Mouse (Mus musculus) midbrain, embryonic 16.5 days (tissue): ENCODE results near the gene Jagn1. TPM values are rescaled to one million over a fixed set of nuclear protein-coding genes. Genes with fewer than 3 reads are reported as not detected.

Experiments
- ATAC-seq: fragments of 200-750 bp; cut with Nextera tagmentation; 2 replicates; pipeline ENCODE4 v1.8.0; 2017; ENCODE audit warnings: moderate TSS enrichment
- H3K27ac ChIP-seq: fragments of 300-500 bp; sonication (generic); 2 replicates; pipeline ENCODE4 v1.5.1; 2014; ENCODE audit warnings: mild to moderate bottlenecking, low read length, mixed read lengths
- H3K27me3 ChIP-seq: fragments of 300-500 bp; sonication (generic); 2 replicates; pipeline ENCODE4 v1.6.1; 2014; ENCODE audit warnings: low read depth, low read length, mixed read lengths; ENCODE audit not compliant: control insufficient read depth, insufficient read depth
- H3K36me3 ChIP-seq: fragments of 300-500 bp; sonication (generic); 2 replicates; pipeline ENCODE4 v1.6.1; 2014; ENCODE audit warnings: mild to moderate bottlenecking, low read length, moderate library complexity, mixed read lengths; ENCODE audit not compliant: control insufficient read depth, insufficient read depth
- H3K4me1 ChIP-seq: fragments of 300-500 bp; sonication (generic); 2 replicates; pipeline ENCODE4 v1.6.1; 2014; ENCODE audit warnings: mild to moderate bottlenecking, low read length, mixed read lengths; ENCODE audit not compliant: control insufficient read depth, insufficient read depth
- H3K4me2 ChIP-seq: fragments of 300-500 bp; sonication (generic); 2 replicates; pipeline ENCODE4 v1.6.1; 2014; ENCODE audit warnings: mild to moderate bottlenecking, low read length, mixed read lengths
- H3K4me3 ChIP-seq: fragments of 300-500 bp; sonication (generic); 2 replicates; pipeline ENCODE4 v1.5.1; 2014; ENCODE audit warnings: low read depth, mild to moderate bottlenecking, low read length, moderate library complexity, mixed read lengths
- H3K9ac ChIP-seq: fragments of 300-500 bp; sonication (generic); 2 replicates; pipeline ENCODE4 v1.6.1; 2014; ENCODE audit warnings: low read depth, low read length, mixed read lengths
- H3K9me3 ChIP-seq: fragments of 300-500 bp; sonication (generic); replicated peaks from 2 replicates; pipeline ENCODE4 v1.6.1; 2014; ENCODE audit warnings: mild to moderate bottlenecking, low read length, mixed read lengths; ENCODE audit not compliant: control insufficient read depth, poor library complexity, severe bottlenecking
- WGBS: fragments of 180-500 bp; shearing (Covaris S2); extraction: QIAGEN DNeasy Blood & Tissue Kit; methylation state at CpG from one replicate; pipeline ENCODE4 v1.1.7; 2014; 5-methylcytosine and 5-hydroxymethylcytosine counted together
- microRNA-seq: library from miRNA; unstranded; fragments of <30 nt; microRNA quantifications from one replicate; pipeline ENCODE4, GENCODE M21; 2017
- polyA plus RNA-seq: library from polyadenylated mRNA; unstranded; fragments of >200 nt; fragmentation: Nextera tagmentation; extraction: Ambion mirVana; gene quantifications from 2 replicates; pipeline ENCODE4 v1.2.1, GENCODE M21; 2015

Jagn1 gene
- polyA plus RNA-seq, 1 experiment from 2014 or later, result 96.5 TPM

GRCm38 (mm10) chr6:113489410-113489809 is 47.0 kb downstream of the Jagn1 start:
- peaks cover 12% of the 10 kb centered on the region for H3K4me1 ChIP-seq
- ATAC-seq, result no peak
- no peaks in the 10 kb centered on the region for H3K9me3 ChIP-seq
- 96% methylated on average over 14 of the region's 14 CpGs for WGBS
- H3K27ac ChIP-seq, result no peak overlapping the region
- no peak overlapping the region for H3K4me3 ChIP-seq
- no peaks in the 10 kb centered on the region for H3K27me3 ChIP-seq
- H3K9ac ChIP-seq, result no peak overlapping the region
- peaks cover 30% of the 10 kb centered on the region for H3K36me3 ChIP-seq
- H3K4me2 ChIP-seq, result no peak overlapping the region

DNA sequence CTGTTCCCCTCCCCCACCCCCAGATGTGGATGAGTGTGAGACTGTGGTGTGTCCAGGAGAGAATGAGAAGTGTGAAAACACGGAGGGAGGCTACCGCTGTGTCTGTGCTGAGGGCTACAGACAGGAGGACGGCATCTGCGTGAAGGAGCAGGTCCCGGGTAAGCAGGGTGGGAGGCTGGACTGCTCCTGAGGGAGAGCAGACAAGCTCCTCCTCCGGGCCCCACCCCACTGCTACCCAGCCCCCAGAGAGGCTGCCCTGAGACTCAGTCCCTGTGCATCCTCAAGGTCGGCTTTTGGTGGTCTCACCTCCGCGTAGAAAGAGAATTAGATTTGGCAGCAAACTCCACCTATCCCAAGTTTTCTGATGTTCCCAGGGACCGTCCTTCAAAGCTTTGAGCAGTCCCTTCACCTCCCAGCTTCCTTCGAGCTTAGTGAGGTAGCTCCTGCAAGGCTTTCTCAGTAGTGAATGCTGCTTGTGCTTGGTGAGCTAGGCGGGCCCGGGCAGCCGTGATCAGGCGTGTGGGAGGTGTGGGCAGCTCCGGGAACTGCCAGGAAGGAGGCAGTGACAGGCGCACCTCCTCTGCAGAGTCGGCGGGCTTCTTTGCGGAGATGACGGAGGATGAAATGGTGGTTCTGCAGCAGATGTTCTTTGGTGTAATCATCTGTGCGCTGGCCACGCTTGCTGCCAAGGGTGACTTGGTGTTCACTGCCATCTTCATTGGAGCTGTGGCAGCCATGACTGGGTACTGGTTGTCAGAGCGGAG is 49.9 kb downstream of the Jagn1 start:
- H3K36me3 ChIP-seq, result peaks cover 33% of the 10 kb centered on the region
- no peak for ATAC-seq

GRCm38 (mm10) chr6:113494258-113494788 is 52.0 kb downstream of the Jagn1 start:
- Histone ChIP-seq H3K4me2 (peak overlapping the region; percentile 52), H3K36me3 (peaks cover 28% of the 10 kb centered on the region), H3K27me3 (no peaks in the 10 kb centered on the region; the same call in 1 of the 2 replicates), H3K9ac (peak overlapping the region; percentile 31; the same call in 1 of the 2 replicates), H3K9me3 (no peaks in the 10 kb centered on the region), H3K4me3 (peak overlapping the region; percentile 32), H3K4me1 (peaks cover 6% of the 10 kb centered on the region; the same call in 1 of the 2 replicates), H3K27ac (peak overlapping the region; percentile 53; the same call in 1 of the 2 replicates)
- 2% methylated on average over 54 of the region's 54 CpGs for WGBS
- ATAC-seq, result peak; percentile 70

More for the DNA sequence above, 49.9 kb downstream of the Jagn1 start:
- no peak overlapping the region for H3K4me3 ChIP-seq
- H3K4me1 ChIP-seq, result peaks cover 6% of the 10 kb centered on the region; the same call in 1 of the 2 replicates
- WGBS, result 82% methylated on average over 24 of the region's 24 CpGs
- no peak overlapping the region for H3K27ac ChIP-seq
- no peak overlapping the region for H3K4me2 ChIP-seq
- no peak overlapping the region for H3K9ac ChIP-seq
- H3K27me3 ChIP-seq, result no peaks in the 10 kb centered on the region; the same call in 1 of the 2 replicates
- H3K9me3 ChIP-seq, result no peaks in the 10 kb centered on the region

- H3K9me3 ChIP-seq, result no peaks in the 10 kb centered on the region
- ATAC-seq, result 0 out of 2 replicates have a peak, but pooled peaks have one; percentile 8
- no peak overlapping the region for H3K9ac ChIP-seq
Observed at GRCm38 (mm10) chr6:113495071-113495675, 52.8 kb downstream of the Jagn1 start.

More at GRCm38 (mm10) chr6:113495071-113495675, 52.8 kb downstream of the Jagn1 start:
- Histone ChIP-seq H3K4me3 (no peak overlapping the region; the same call in 1 of the 2 replicates), H3K27me3 (no peaks in the 10 kb centered on the region; the same call in 1 of the 2 replicates), H3K36me3 (peaks cover 19% of the 10 kb centered on the region), H3K27ac (no peak overlapping the region), H3K4me1 (peaks cover 6% of the 10 kb centered on the region), H3K4me2 (peak overlapping the region; percentile 52)
- WGBS, result 56% methylated on average over 28 of the region's 28 CpGs

Small RNAs within 50 kb of the gene (microRNA-seq; reads per million reads assigned to microRNA genes)
- gene Gm24387, result not detected

Other genes with a start within 250 kb of the Jagn1 start
- gene Lhfpl4, start 247.2 kb upstream of the Jagn1 start, polyA plus RNA-seq, result 68.3 and 69.2 TPM in 2 replicates
- gene Mtmr14, start 204.7 kb upstream of the Jagn1 start, polyA plus RNA-seq, result 33.7 and 34.0 TPM in 2 replicates
- 3.9 and 4.9 TPM in 2 replicates for gene Cpne9, start 160.3 kb upstream of the Jagn1 start, polyA plus RNA-seq
- gene Brpf1, start 135.4 kb upstream of the Jagn1 start, polyA plus RNA-seq, result 13.3 and 15.0 TPM in 2 replicates
- gene Ogg1, start 115.6 kb upstream of the Jagn1 start, polyA plus RNA-seq, result 6.2 and 7.0 TPM in 2 replicates
- gene Camk1, start 98.6 kb upstream of the Jagn1 start, polyA plus RNA-seq, result 121 and 132 TPM in 2 replicates
- 75.5 and 82.2 TPM in 2 replicates for gene Tada3, start 64.7 kb upstream of the Jagn1 start, polyA plus RNA-seq
- 442 and 475 TPM in 2 replicates for gene Arpc4, start 64.5 kb upstream of the Jagn1 start, polyA plus RNA-seq
- gene Ttll3, start 53.3 kb upstream of the Jagn1 start, polyA plus RNA-seq, result 13.2 and 15.8 TPM in 2 replicates
- gene Rpusd3, start 23.2 kb upstream of the Jagn1 start, polyA plus RNA-seq, result 15.5 and 20.3 TPM in 2 replicates
- gene Cidec, start 6.8 kb upstream of the Jagn1 start, polyA plus RNA-seq, result not detected in 2 replicates
- 0.16 TPM in 1 of 2 replicates, not detected in the other for gene Il17re, start 15.9 kb downstream of the Jagn1 start, polyA plus RNA-seq
- gene Il17rc, start 28.9 kb downstream of the Jagn1 start, polyA plus RNA-seq, result 2.7 and 4.3 TPM in 2 replicates
- 77.7 and 80.5 TPM in 2 replicates for gene Creld1, start 40.7 kb downstream of the Jagn1 start, polyA plus RNA-seq
- gene Prrt3, start 59.4 kb downstream of the Jagn1 start, polyA plus RNA-seq, result 13.5 and 14.4 TPM in 2 replicates
- 112 and 116 TPM in 2 replicates for gene Emc3, start 89.1 kb downstream of the Jagn1 start, polyA plus RNA-seq
- gene Fancd2, start 89.1 kb downstream of the Jagn1 start, polyA plus RNA-seq, result 1.4 and 1.8 TPM in 2 replicates
- not detected in 2 replicates for gene Fancd2os, start 158.1 kb downstream of the Jagn1 start, polyA plus RNA-seq
- gene Brk1, start 162.2 kb downstream of the Jagn1 start, polyA plus RNA-seq, result 227 and 250 TPM in 2 replicates
- gene Vhl, start 181.4 kb downstream of the Jagn1 start, polyA plus RNA-seq, result 70.1 and 77.8 TPM in 2 replicates
- gene Irak2, start 195.9 kb downstream of the Jagn1 start, polyA plus RNA-seq, result 1.3 and 2.1 TPM in 2 replicates